Mouse (Mus musculus): Measurements from ENCODE around the gene Mmp23.
A peak's percentile ranks its signal among the peaks of the same experiment; 100 is the strongest.
"Not testable (repeated sequence)": the region's sequence is repeated elsewhere in the genome, so short reads cannot be mapped to it uniquely, and the experiment has no call there.

Mmp23 gene

GRCm38 (mm10) chr4:155654456-155655298, 1.5 kb upstream of the Mmp23 start:
- peak; percentile 60 to 61 for DNase-seq (ENCODE audit: low spot score in 2 of 2)

DNA sequence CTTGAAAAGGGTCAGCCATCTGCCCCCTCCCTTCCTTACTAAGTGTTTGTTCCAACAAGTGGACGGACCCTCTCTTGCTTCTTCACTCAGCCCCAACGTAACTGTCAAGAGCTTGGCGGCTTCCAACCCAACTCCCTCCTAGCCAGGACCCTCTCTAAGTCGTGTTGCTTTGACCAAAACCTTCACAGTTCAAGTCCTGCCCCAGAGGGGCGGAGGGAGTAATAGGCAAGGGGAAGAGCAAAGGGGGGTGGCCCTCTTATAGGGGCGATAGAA, 935 bp upstream of the Mmp23 start:
- no peak for DNase-seq (ENCODE audit: low spot score in 2 of 2)

GRCm38 (mm10) chr4:155653451-155654182, 433 bp upstream of the Mmp23 start:
- DNase-seq (ENCODE audit: low spot score in 2 of 2), result no peak

- no peak for DNase-seq (ENCODE audit: low spot score in 2 of 2)
Measured at GRCm38 (mm10) chr4:155652283-155653085, 700 bp downstream of the Mmp23 start.

DNA sequence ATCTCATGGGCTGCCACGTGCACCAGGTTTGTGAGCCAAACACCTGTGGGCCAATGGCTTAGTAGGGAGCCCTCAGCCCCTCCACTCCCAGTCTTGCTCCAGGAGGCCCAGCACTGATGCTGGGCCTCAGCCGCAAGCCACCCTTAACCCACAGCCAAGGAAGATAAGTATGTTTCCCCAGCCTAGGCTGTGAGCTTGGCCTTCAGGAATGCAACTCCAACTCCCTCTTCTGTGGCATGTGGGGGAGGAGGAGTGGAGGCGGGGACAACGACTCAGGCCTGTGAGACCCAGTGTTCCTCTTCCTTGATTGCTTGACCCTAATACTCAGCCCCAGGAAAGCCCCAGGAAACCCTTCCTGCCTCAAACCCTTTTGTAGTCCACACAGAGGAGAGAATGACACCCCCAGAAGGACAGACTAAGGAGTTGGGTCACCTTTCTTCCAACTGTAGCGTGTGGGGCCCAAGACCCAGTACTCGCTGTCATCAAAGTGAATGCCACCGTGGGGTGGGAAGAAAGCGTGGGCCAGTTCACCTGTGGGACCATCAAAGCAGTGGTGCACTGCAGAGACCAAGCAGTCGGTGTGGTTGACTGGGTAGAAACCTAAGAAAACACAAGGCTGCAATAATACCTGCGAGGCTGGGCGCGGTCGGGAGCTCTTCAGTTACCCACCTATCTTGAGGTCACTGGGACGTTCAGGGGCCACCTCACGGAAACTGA, 1.5 kb downstream of the Mmp23 start:
- DNase-seq (ENCODE audit: low spot score in 2 of 2), result peak; percentile 52 to 72

DNA sequence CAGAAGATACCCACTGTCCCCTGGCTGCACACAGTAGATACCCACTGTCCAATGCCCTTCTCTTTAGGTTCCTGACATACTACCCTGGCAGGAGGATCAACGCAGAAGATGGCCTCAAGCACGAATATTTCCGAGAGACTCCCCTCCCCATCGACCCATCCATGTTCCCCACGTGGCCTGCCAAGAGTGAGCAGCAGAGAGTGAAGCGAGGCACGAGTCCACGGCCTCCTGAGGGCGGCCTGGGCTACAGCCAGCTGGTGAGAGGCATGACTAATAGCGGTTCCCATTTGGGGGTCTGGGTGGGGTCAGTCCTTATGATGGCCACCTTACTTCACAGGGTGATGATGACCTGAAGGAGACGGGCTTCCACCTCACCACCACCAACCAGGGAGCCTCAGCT, 3.8 kb downstream of the Mmp23 start:
- no peak for DNase-seq (ENCODE audit: low spot score in 2 of 2)

DNA sequence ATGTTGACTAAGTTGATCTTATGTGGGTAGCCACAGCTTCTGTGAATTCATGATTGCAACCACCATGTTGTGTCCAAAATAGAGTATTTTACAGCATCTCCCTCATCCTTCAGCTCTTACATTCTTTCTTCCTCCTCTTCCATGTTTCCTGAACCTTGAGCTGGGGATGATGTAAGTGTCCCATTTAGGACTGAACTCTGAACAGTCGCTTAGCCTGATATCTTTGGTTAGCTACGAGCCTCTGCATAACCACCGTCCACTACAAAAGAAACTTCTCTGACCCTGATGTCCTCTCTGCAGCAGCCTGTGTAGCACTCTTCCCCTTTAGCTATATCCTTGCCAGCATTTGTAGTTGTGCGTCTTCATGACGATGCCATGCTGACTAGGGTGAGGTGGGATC, 7.5 kb downstream of the Mmp23 start:
- no peak for DNase-seq (ENCODE audit: low spot score in 2 of 2)

- not testable (repeated sequence) for DNase-seq (ENCODE audit: low spot score in 2 of 2)
Measured at GRCm38 (mm10) chr4:155645308-155645707, 7.9 kb downstream of the Mmp23 start, which contains the start of gene Gm10563. Gm10563 (minus strand) TSS chr4:155645408.

GRCm38 (mm10) chr4:155643531-155643930, 9.7 kb downstream of the Mmp23 start:
- DNase-seq (ENCODE audit: low spot score in 2 of 2), result no peak

- DNase-seq (ENCODE audit: low spot score in 2 of 2), result no peak
Measured at GRCm38 (mm10) chr4:155635766-155636499, 17.3 kb downstream of the Mmp23 start.

DNA sequence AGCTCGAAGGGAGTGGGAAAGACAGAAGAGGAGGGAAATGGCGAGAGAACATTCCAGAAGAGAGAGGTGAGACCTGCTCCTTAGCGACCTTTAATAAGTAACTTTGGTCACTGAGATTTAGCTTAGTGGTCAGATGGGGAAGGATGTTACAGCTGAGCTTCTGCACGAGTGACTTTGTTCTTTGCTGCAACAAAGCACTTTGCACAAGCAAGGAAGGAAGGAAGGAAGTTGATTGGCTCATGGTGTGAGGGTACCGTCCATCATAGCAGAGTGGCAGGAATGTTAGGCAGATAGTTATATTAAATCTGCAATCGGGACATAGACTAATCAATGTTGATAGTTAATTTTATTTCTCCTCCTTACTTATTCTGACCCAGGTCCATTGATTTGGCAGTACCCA, 22.9 kb downstream of the Mmp23 start:
- DNase-seq (ENCODE audit: low spot score in 2 of 2), result no peak

DNA sequence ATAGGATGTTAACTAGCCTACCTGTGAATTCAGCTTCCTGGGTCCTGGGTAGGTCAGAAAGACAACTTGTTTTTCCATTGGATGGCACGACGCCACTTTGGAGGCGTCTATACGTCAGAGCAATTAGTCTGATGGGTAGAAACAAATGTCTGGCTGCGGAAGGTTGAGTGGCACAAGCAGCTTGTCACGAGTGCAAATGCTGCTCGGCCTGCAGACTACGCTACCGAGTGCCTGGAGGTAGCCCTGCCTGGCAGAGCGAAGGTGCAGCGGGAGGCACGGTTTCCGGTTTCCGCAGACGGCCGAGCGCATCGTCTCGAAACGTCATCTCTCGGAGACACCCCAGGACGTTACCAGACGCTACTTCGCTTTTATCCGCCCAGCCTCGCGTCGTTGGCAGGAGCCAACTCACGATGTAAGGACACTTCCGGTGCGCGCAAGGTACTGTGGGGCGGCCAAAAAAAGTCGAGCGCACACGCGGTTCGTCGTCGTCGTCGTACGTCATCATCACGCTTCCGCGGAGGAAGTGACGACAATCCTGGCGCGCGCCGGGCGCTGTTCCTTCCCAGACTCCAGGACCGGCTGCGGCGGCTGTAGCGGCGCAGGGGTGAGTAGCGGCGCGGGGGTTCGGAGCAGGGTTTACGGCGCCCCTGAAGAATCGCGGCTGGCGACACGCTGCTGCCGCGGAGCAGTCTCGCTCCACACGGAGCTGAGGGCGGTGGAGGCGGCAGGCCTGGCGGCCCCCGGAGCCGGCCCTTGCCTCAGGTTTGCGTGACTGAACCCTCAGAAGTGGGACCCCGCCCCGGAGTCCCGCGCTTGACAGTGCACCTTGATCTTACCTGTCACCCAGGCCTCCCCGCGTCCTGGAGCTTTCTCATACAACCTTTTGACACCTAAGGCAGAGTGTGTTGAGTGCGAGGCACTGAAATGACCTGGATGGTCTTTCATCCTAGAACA, 28.6 kb downstream of the Mmp23 start, which contains the start of gene Cdk11b:
TSS of gene Cdk11b (plus strand) at position 517 of the 954 bp plus-strand sequence.
- DNase-seq (ENCODE audit: low spot score in 2 of 2), result peak; percentile 90 to 96

DNA sequence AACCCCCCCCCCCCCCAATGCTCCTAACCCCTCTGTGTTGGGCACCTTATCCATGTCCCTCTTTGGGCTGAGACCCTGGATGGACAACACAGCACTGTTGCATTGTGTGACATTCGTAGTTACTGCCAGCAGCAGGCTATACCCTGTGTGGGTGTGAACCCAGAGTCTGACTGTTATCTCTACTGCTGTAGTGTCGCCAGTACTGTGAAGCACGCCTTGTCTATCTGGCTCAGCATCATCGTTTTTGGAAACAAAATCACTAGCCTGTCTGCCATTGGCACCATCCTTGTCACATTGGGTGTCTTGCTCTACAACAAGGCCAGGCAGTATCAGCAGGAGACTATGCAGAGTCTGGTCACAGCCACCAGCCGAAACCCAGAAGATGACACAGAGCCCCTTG, 34.9 kb downstream of the Mmp23 start:
- no peak for DNase-seq (ENCODE audit: low spot score in 2 of 2)

GRCm38 (mm10) chr4:155613264-155613663, 39.9 kb downstream of the Mmp23 start:
- no peak for DNase-seq (ENCODE audit: low spot score in 2 of 2)

GRCm38 (mm10) chr4:155611860-155612259, 41.3 kb downstream of the Mmp23 start:
- DNase-seq (ENCODE audit: low spot score in 2 of 2), result no peak

GRCm38 (mm10) chr4:155606825-155607224, 46.4 kb downstream of the Mmp23 start:
- DNase-seq (ENCODE audit: low spot score in 2 of 2), result no peak

DNA sequence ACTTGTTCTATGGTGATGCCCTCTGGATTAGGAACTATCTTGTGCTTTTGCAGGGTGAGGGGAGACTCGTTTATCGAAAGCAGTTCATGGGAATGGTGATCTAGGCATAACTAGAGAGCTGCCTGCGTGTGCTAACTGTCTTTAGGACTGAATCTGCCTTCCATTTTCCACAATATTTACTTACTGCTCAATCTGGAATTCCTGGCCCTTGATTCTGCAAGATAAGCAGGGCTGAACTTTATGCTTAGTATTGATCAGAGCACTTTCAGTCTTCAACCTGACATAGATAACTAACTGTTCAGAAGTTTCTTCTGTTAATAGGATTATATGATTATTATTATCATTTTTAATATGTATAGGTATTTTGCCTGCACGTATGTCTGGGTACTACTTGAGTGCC, 48.1 kb downstream of the Mmp23 start:
- DNase-seq (ENCODE audit: low spot score in 2 of 2), result no peak

DNA sequence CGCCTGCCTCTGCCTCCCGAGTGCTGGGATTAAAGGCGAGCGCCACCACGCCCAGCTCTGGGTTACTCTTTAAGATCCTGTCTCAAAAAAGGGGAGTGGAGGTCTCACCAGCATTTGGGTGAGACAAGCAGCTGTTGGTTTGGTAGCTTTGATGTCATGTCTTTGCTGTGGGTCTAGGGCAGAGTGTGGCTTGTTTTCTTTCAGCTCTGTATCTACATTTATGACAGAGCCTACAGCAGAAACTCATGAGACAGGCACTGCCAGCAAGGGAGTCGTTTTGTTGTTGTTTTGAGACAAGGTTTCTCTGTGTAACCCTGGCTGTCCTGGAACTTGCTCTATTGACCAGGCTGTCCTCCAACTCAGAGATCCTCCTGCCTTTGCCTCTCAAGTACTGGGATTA, 49.4 kb downstream of the Mmp23 start:
- DNase-seq (ENCODE audit: low spot score in 2 of 2), result no peak

GRCm38 (mm10) chr4:155602753-155603152, 50.4 kb downstream of the Mmp23 start:
- no peak for DNase-seq (ENCODE audit: low spot score in 2 of 2)

DNA sequence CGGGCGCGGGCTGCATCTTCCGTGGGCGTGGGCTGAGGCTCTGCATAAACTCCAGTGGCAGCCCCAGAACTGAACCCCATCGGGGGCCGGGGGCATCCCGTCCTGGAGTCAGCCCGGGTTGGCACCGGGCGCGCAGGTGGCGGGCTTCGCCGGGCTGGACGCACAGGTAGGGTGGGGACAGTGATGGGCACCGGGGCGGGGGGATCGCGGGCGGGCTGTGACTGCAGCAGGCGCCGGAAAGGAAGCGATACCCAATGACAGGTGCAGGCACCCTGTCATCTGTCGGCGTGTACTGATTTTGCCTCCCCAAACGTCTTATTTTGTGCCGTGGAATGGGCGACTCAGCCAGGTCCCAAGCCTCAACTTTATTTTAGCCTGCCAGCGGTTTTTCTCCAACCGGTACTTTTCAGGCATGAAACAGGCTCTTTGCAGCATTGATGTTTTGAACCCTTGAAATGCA, 51.2 kb downstream of the Mmp23 start:
- no peak for DNase-seq (ENCODE audit: low spot score in 2 of 2)
